Mouse (Mus musculus) forebrain, embryonic 10.5 days (tissue): ENCODE measurements around the gene Adgrg3. TPM values are rescaled to one million over a fixed set of nuclear protein-coding genes. Genes with fewer than 3 reads are reported as not detected.
A peak's percentile ranks its signal among the peaks of the same experiment; 100 is the strongest.

Experiments
- DNase-seq: peaks from one replicate; pipeline ENCODE4 v3.0.0-alpha.2; 2017; ENCODE audit warnings: low spot score; ENCODE audit errors: extremely low spot score
- H3K27ac ChIP-seq: fragments of 300-500 bp; sonication (generic); 2 replicates; pipeline ENCODE4 v1.5.1; 2016; ENCODE audit warnings: mild to moderate bottlenecking
- H3K27me3 ChIP-seq: fragments of 300-500 bp; sonication (generic); 2 replicates; pipeline ENCODE4 v1.6.1; 2016; ENCODE audit warnings: mild to moderate bottlenecking; ENCODE audit not compliant: poor library complexity, severe bottlenecking
- H3K36me3 ChIP-seq: fragments of 300-500 bp; sonication (generic); replicated peaks from 2 replicates; pipeline ENCODE4 v1.6.1; 2016; ENCODE audit warnings: mild to moderate bottlenecking, moderate library complexity
- H3K4me1 ChIP-seq: fragments of 300-500 bp; sonication (generic); 2 replicates; pipeline ENCODE4 v1.6.1; 2016
- H3K4me3 ChIP-seq: fragments of 300-500 bp; sonication (generic); 2 replicates; pipeline ENCODE4 v1.5.1; 2016; ENCODE audit warnings: mild to moderate bottlenecking, moderate library complexity
- H3K9me3 ChIP-seq: fragments of 300-500 bp; sonication (generic); 2 replicates; pipeline ENCODE4 v1.6.1; 2016; ENCODE audit warnings: mild to moderate bottlenecking, moderate library complexity
- WGBS: fragments of 180-500 bp; shearing (Covaris S2); methylation state at CpG from one replicate; pipeline ENCODE4 v1.1.7; 2016; 5-methylcytosine and 5-hydroxymethylcytosine counted together
- polyA plus RNA-seq: library from polyadenylated mRNA; unstranded; fragments of >200 nt; fragmentation: Nextera tagmentation; extraction: Ambion mirVana; gene quantifications from 2 replicates; pipeline ENCODE4 v1.2.1, GENCODE M21; 2016

Adgrg3 gene
- polyA plus RNA-seq, 1 experiment from 2014 or later = 5.2 TPM

GRCm38 (mm10) chr8:94985023-94985422 lies 32.5 kb upstream of the Adgrg3 start:
- H3K4me1 ChIP-seq = peaks cover 73% of the 10 kb centered on the region
- no peaks in the 10 kb centered on the region for H3K36me3 ChIP-seq
- H3K27ac ChIP-seq = peak overlapping the region; percentile 85
- WGBS = 96% methylated on average over 6 of the region's 6 CpGs
- peaks cover 7% of the 10 kb centered on the region; the same call in 1 of the 2 replicates for H3K27me3 ChIP-seq
- no peaks in the 10 kb centered on the region for H3K9me3 ChIP-seq
- peak overlapping the region; percentile 36; the same call in 1 of the 2 replicates for H3K4me3 ChIP-seq
- DNase-seq = no peak

GRCm38 (mm10) chr8:94986676-94987075 lies 30.8 kb upstream of the Adgrg3 start:
- Histone ChIP-seq H3K9me3 (no peaks in the 10 kb centered on the region), H3K4me1 (peaks cover 74% of the 10 kb centered on the region)
- WGBS = 74% methylated on average over 5 of the region's 5 CpGs

DNA sequence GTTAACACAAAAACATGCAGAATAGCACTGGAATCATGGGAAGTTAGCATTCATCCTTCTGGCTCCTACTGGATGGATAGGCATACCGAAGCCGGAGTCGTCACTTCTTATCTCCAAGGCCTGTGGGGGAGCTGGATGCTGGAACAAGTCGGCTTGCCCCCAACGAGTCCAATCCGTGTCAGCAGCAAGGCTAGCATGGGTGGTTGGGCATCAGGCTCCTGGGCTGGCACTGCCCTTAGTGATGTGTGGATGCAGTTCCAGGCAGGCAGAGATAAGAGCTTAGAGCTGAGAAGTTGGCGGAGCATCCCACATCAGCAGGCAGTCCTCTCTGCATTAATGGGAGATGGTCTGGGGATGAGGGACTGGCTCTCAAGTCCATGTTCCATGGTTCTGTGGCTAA lies 29.9 kb upstream of the Adgrg3 start:
- H3K9me3 ChIP-seq = no peaks in the 10 kb centered on the region
- no peak overlapping the region for H3K4me3 ChIP-seq
- no peak for DNase-seq
- H3K36me3 ChIP-seq = no peaks in the 10 kb centered on the region
- peaks cover 7% of the 10 kb centered on the region; the same call in 1 of the 2 replicates for H3K27me3 ChIP-seq
- peak overlapping the region; percentile 10; the same call in 1 of the 2 replicates for H3K27ac ChIP-seq
- WGBS = 93% methylated on average over 7 of the region's 7 CpGs
- peaks cover 74% of the 10 kb centered on the region for H3K4me1 ChIP-seq

More at GRCm38 (mm10) chr8:94986676-94987075, 30.8 kb upstream of the Adgrg3 start:
- no peak for DNase-seq
- peaks cover 7% of the 10 kb centered on the region; the same call in 1 of the 2 replicates for H3K27me3 ChIP-seq
- peak overlapping the region; percentile 85 for H3K27ac ChIP-seq
- H3K36me3 ChIP-seq = no peaks in the 10 kb centered on the region
- no peak overlapping the region for H3K4me3 ChIP-seq

- Histone ChIP-seq H3K27me3 (peaks cover 7% of the 10 kb centered on the region; the same call in 1 of the 2 replicates), H3K4me1 (peaks cover 74% of the 10 kb centered on the region), H3K27ac (no peak overlapping the region), H3K9me3 (no peaks in the 10 kb centered on the region), H3K4me3 (no peak overlapping the region), H3K36me3 (no peaks in the 10 kb centered on the region)
- WGBS = 84% methylated on average over 6 of the region's 6 CpGs
- no peak for DNase-seq
Observed at GRCm38 (mm10) chr8:94988619-94989018, 28.9 kb upstream of the Adgrg3 start.

GRCm38 (mm10) chr8:94989711-94990110 lies 27.8 kb upstream of the Adgrg3 start:
- H3K4me1 ChIP-seq = peaks cover 74% of the 10 kb centered on the region
- no peak overlapping the region for H3K27ac ChIP-seq
- no peak for DNase-seq
- H3K4me3 ChIP-seq = no peak overlapping the region
- 92% methylated on average over 4 of the region's 4 CpGs for WGBS
- H3K9me3 ChIP-seq = no peaks in the 10 kb centered on the region
- no peaks in the 10 kb centered on the region for H3K36me3 ChIP-seq
- H3K27me3 ChIP-seq = peaks cover 7% of the 10 kb centered on the region; the same call in 1 of the 2 replicates

DNA sequence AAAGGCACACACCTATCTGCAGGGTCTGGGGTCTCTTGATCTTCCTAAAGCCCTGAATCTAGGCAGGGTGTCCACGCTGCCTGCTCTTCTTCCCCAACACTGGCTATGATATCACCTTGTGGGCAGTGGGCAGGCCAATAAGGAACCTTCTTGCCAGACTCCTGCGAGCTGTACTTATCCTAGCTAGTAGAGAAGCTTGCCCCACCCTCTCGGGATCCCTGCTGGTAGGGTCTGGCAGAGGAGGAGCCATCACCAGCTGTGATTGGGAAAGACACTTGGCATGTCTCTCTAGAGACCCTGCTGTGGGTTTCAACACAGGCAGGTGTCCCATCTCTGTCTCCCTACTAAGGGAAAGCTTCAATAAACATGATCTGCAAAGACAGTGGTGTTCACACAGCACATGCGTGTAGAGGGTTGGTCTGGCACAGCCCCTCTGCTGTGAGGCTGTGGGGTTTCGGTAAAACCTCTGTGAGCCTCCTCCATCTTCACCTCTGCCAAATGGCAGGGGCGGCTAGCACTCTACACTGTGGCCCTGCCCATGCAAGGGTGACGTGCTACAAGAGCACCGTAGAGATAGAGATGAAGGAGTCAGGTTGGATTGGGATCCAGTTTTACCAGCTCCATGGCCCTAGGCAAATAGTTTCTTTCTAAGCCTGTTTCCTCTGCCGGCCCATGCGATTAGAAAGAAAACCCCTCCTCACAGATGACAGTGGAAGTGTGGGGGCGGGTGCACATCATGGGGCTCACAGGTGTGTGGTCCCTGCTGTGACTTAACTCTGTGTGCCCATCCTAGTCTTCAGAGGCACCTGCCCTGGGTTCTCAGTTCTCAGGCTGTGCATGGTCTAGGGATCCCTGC lies 26.7 kb upstream of the Adgrg3 start:
- WGBS = 76% methylated on average over 11 of the region's 11 CpGs
- Histone ChIP-seq H3K4me3 (no peak overlapping the region), H3K27ac (peak overlapping the region; percentile 96), H3K36me3 (no peaks in the 10 kb centered on the region), H3K4me1 (peaks cover 74% of the 10 kb centered on the region), H3K27me3 (0 out of 2 replicates have a peak, but pooled peaks cover 4% of the 10 kb centered on the region), H3K9me3 (no peaks in the 10 kb centered on the region)
- no peak for DNase-seq

GRCm38 (mm10) chr8:94991454-94991994 lies 26.0 kb upstream of the Adgrg3 start:
- no peak overlapping the region for H3K4me3 ChIP-seq
- DNase-seq = no peak
- peaks cover 74% of the 10 kb centered on the region for H3K4me1 ChIP-seq
- H3K27ac ChIP-seq = peak overlapping the region; percentile 96
- no peaks in the 10 kb centered on the region for H3K36me3 ChIP-seq
- WGBS = 90% methylated on average over 9 of the region's 9 CpGs
- H3K9me3 ChIP-seq = no peaks in the 10 kb centered on the region
- 0 out of 2 replicates have a peak, but pooled peaks cover 2% of the 10 kb centered on the region for H3K27me3 ChIP-seq

- Histone ChIP-seq H3K27ac (peak overlapping the region; percentile 96), H3K4me1 (peaks cover 74% of the 10 kb centered on the region), H3K4me3 (no peak overlapping the region; the same call in 1 of the 2 replicates)
Observed at GRCm38 (mm10) chr8:94992010-94992409, 25.5 kb upstream of the Adgrg3 start.

DNA sequence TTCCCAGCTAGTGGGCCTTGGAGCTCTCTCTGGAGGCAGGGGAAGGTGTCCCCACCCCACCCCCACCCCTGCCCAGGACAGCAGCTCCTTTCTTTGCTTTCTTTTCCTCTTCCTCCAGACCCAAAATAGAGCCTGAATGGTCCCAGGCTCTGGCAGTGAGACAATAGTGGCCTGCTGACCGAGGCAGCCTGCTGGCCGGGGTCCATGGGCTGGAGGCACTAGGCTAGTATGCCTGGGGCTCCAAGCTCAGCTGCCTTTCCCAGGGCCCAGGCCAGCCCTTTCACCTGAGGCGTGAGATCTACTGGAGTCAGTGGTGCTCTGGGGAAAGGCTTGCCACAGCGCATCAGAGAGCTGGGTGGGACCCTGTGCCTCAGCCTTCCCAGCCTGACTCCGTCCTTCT lies 25.0 kb upstream of the Adgrg3 start:
- H3K4me3 ChIP-seq = peak overlapping the region; percentile 15; the same call in 1 of the 2 replicates
- no peaks in the 10 kb centered on the region for H3K27me3 ChIP-seq
- peak overlapping the region; percentile 96 for H3K27ac ChIP-seq
- peaks cover 74% of the 10 kb centered on the region for H3K4me1 ChIP-seq
- WGBS = 40% methylated on average over 5 of the region's 5 CpGs
- peak; percentile 35 for DNase-seq
- H3K36me3 ChIP-seq = peaks cover 5% of the 10 kb centered on the region
- no peaks in the 10 kb centered on the region for H3K9me3 ChIP-seq

More at GRCm38 (mm10) chr8:94992010-94992409, 25.5 kb upstream of the Adgrg3 start:
- H3K9me3 ChIP-seq = no peaks in the 10 kb centered on the region
- H3K27me3 ChIP-seq = no peaks in the 10 kb centered on the region
- no peaks in the 10 kb centered on the region; the same call in 1 of the 2 replicates for H3K36me3 ChIP-seq
- WGBS = 83% methylated on average over 4 of the region's 4 CpGs
- DNase-seq = no peak

DNA sequence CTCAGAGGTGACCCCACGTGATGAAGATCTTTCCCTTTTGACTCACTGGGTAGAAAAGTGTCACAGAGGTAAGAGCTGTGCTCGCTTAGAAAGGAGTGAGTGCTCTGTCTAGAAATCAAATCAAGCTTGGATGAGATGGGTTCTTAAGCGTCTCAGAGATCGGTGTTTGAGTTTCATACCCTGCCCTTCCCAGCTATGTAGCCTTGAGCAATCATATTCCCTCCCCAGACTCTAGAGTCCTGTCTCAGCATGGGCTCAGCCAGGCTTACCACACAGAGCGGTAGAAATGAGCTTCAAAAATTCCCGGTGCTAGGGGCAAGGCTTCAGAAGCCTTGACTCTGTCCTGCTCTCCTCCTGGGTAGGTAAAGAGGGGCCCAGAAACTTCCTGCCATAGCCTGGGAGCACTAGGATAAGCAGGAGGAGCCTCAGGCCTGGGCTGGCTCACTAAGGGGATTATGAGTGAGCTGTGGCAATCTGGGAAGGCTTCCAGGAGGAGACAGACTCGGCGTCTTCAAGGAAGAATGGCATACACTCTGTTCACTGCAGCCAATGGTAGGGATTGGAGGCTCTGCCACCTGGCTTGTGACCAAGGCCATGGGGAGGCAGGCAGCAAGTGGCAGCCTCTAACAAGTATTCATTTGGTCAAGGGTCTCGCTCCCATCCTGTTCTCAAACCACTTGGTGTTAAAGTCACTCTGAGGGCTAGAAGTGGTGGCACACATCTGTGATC lies 24.3 kb upstream of the Adgrg3 start:
- peak overlapping the region; percentile 96 for H3K27ac ChIP-seq
- no peak for DNase-seq
- WGBS = 67% methylated on average over 9 of the region's 9 CpGs
- peaks cover 11% of the 10 kb centered on the region for H3K36me3 ChIP-seq
- no peaks in the 10 kb centered on the region for H3K9me3 ChIP-seq
- H3K4me3 ChIP-seq = peak overlapping the region; percentile 62; the same call in 1 of the 2 replicates
- no peaks in the 10 kb centered on the region for H3K27me3 ChIP-seq
- H3K4me1 ChIP-seq = peaks cover 79% of the 10 kb centered on the region

GRCm38 (mm10) chr8:94994006-94994405 lies 23.5 kb upstream of the Adgrg3 start:
- peak; percentile 95 for DNase-seq
- WGBS = under 1% methylated on average over 14 of the region's 14 CpGs
- Histone ChIP-seq H3K27ac (peak overlapping the region; percentile 96), H3K9me3 (no peaks in the 10 kb centered on the region), H3K4me1 (peaks cover 88% of the 10 kb centered on the region), H3K27me3 (no peaks in the 10 kb centered on the region), H3K4me3 (peak overlapping the region; percentile 62), H3K36me3 (peaks cover 19% of the 10 kb centered on the region)

- Histone ChIP-seq H3K4me3 (peak overlapping the region; percentile 62), H3K4me1 (peaks cover 93% of the 10 kb centered on the region)
- no peak for DNase-seq
Observed at GRCm38 (mm10) chr8:94994510-94994909, 23.0 kb upstream of the Adgrg3 start.

More at GRCm38 (mm10) chr8:94994510-94994909, 23.0 kb upstream of the Adgrg3 start:
- WGBS = 3% methylated on average over 1 of the region's 1 CpGs
- peaks cover 19% of the 10 kb centered on the region for H3K36me3 ChIP-seq
- no peaks in the 10 kb centered on the region for H3K27me3 ChIP-seq
- no peaks in the 10 kb centered on the region for H3K9me3 ChIP-seq
- H3K27ac ChIP-seq = peak overlapping the region; percentile 96
